Mouse (Mus musculus) liver, embryonic 14.5 days (tissue): ENCODE results near the gene Tnrc18.

Experiments used
- CTCF ChIP-seq: IDR thresholded peaks from 2 replicates; pipeline ENCODE4 v1.5.1; 2016; ENCODE audit warnings: antibody characterized with exemption, low read depth, control low read depth
- EP300 ChIP-seq: IDR thresholded peaks from 2 replicates; pipeline ENCODE4 v1.6.1; 2016; ENCODE audit warnings: antibody characterized with exemption, low read depth

DNA sequence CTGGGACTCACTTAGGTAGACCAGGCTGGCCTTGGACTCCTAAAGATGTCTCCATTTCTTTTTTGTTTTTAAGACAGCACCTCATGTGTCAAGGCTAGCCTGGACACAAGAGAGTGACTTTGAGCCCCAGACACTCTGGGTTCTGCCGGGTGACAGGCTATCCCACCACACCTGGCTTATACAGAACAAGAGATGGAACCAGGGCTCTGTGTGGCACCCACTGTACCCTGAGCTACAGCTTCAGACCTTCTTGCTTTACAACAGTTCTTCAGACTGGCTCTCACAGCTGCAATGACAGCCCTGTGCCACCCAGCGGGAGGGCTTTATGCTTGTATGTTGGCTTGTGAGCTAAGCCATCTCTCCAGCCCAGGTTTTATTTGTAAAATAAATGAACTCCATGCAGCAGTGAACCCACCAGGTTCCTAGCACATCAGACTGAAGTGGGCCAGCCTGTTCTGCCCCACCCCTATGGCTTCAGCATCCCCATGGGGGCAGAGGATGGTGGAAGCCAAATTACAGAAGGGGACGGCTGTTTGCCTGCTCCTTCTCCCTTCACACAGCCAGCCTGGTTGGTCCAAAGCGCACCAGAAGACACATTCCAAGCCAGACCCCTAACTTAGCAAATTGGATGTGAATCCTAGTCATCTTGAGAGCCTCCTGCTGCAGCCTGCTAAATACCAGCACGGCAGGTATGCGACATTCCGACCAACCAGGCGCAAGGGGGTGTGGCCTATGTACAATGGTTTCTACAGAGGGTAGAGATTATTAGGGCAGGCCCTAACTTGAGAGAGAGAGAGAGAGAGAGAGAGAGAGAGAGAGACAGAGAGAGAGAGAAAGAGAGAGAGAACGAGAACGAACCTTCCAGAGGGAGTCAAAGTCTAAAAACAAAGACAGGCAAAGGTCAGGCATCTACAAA lies 48.9 kb downstream of the Tnrc18 start:
- TF ChIP-seq EP300, result no peak
- TF ChIP-seq CTCF, result no peak
